Mouse (Mus musculus): ENCODE measurements at regions not wholly inside any gene's neighbourhood (a gene's known extent, or its start where the extent isn't known, plus 50 kb on each side); places are given as distances from the start of the nearest gene placed in this dataset.

DNA sequence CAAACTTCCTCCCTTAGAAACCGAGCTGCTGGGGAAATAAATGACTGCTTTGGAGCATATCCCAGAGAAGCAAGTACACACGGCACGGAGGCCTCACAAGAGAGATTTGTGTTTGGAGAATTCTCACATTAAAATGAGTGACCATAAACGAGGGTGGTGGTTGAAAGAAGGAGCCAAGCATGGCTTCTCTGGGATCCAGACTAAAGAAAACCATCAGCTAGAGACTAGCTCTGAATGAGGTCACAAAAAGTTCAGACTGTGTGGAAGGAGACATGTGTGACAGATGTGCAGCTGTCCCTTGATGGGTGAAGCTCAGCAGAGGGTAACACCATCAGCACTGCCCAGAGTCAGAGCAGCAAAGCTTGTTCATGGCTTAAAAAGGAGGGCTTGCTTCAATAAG lies 89.4 kb upstream of the Tenm4 start:
- in situ Hi-C loops (cut with MboI, MseI) = no loop called here

GRCm38 (mm10) chr7:96095185-96095584 lies 75.9 kb upstream of the Tenm4 start:
- in situ Hi-C loops (cut with MboI, MseI) = no loop called here

- in situ Hi-C loops (cut with MboI, MseI) = no loop called here
Observed at GRCm38 (mm10) chr7:96095752-96096151, 75.3 kb upstream of the Tenm4 start.

GRCm38 (mm10) chr7:96098686-96099376 lies 72.2 kb upstream of the Tenm4 start:
- in situ Hi-C loops (cut with MboI, MseI) = no loop called here

DNA sequence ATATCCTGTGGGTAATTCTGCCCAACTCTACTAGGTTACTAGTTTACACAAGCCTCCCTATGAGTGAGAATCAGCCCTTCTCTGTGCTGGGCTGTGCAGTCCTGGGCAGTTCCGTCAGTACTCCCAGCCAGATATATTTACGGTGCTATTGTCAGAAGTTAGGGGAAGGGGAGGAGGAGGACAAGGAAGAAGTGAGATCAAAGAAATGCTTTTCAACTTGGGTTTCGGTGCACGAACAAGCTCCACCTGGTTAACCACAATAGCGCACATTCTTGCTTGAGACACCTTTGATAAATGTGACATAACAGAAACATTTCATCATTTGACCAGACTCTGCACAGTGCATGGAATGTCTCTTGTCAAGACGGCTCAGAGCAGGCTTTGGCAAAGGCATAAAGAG lies 68.3 kb upstream of the Tenm4 start:
- in situ Hi-C loops (cut with MboI, MseI) = no loop called here

DNA sequence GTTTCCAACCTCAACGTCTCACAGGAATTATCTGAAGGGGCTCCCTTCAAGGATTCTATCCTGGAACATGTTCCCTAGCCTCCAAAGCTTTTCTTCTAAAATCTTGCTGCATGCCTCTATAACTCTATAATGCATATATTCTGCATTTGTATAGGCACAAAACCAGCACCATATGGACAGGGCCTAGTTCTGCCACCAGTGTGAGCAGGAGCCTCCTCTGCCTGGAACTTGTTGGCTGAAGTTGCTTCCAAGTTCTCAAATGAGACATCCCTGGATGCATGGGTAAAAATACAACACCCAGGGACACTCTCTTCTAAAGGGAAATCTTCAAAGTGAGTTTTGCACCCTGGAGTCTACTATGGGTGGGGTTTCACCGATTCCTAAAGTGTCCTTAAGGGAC lies 62.3 kb upstream of the Tenm4 start:
- in situ Hi-C loops (cut with MboI, MseI) = no loop called here

DNA sequence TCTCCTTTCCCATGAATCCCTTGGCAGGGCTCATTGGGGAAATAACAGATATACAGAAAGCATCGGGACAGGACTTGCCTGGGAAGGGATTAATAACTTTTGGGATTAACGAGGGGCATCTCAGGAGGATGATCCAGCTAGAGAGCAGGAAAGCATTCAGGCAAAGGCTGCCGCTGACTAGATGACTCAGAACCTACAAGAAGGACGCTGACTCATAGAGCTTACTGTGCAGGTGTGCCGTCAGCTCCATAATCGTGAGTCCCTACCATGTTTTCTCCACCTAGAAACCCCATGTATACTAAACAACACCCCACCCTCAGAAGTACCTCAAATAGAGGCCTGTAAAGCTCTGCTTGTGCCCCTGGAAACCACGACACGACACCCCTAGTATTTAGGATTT lies 50.9 kb upstream of the Tenm4 start:
- in situ Hi-C loops (cut with MboI, MseI) = no loop called here
